Mouse (Mus musculus): ENCODE measurements around the gene Cdk5.
"Not testable (repeated sequence)": the region's sequence is repeated elsewhere in the genome, so short reads cannot be mapped to it uniquely, and the experiment has no call there.

The Cdk5 gene

GRCm38 (mm10) chr5:24396254-24396653, 27.1 kb downstream of the Cdk5 start:
- DNase-seq = not testable (repeated sequence)

GRCm38 (mm10) chr5:24394165-24394894, 29.0 kb downstream of the Cdk5 start:
- DNase-seq = peak; percentile 95 to 96

- DNase-seq = peak; percentile 93 to 95
Measured at GRCm38 (mm10) chr5:24393392-24393997, 29.8 kb downstream of the Cdk5 start, which contains the start of gene Abcb8. Gene Abcb8, plus strand, starts transcription at chr5:24393663.

GRCm38 (mm10) chr5:24392724-24393123, 30.6 kb downstream of the Cdk5 start:
- no peak for DNase-seq

- DNase-seq = no peak
Measured at GRCm38 (mm10) chr5:24391864-24392263, 31.5 kb downstream of the Cdk5 start, which contains the start of gene Atg9b. Gene Atg9b, minus strand, starts transcription at chr5:24392143.

- no peak for DNase-seq
Measured at GRCm38 (mm10) chr5:24389658-24390020, 33.7 kb downstream of the Cdk5 start.

- DNase-seq = no peak
Measured at GRCm38 (mm10) chr5:24389011-24389657, 34.2 kb downstream of the Cdk5 start.

GRCm38 (mm10) chr5:24388246-24388915, 34.9 kb downstream of the Cdk5 start:
- DNase-seq = no peak

GRCm38 (mm10) chr5:24387264-24388241, 35.8 kb downstream of the Cdk5 start:
- peak; percentile 63 to 68 for DNase-seq

- no peak for DNase-seq
Measured at GRCm38 (mm10) chr5:24385887-24386550, 37.3 kb downstream of the Cdk5 start.

GRCm38 (mm10) chr5:24385374-24385773, 38.0 kb downstream of the Cdk5 start:
- DNase-seq = no peak

GRCm38 (mm10) chr5:24384407-24384806, 38.9 kb downstream of the Cdk5 start:
- DNase-seq = no peak

- DNase-seq = peak; percentile 98
Measured at GRCm38 (mm10) chr5:24383026-24383859, 40.1 kb downstream of the Cdk5 start.

- no peak for DNase-seq
Measured at GRCm38 (mm10) chr5:24381988-24382387, 41.3 kb downstream of the Cdk5 start.

GRCm38 (mm10) chr5:24381486-24381885, 41.8 kb downstream of the Cdk5 start:
- DNase-seq = no peak

GRCm38 (mm10) chr5:24380499-24380898, 42.8 kb downstream of the Cdk5 start:
- no peak for DNase-seq

- DNase-seq = peak; percentile 55 to 69
Measured at GRCm38 (mm10) chr5:24379501-24379900, 43.8 kb downstream of the Cdk5 start.

GRCm38 (mm10) chr5:24378700-24379099, 44.6 kb downstream of the Cdk5 start:
- no peak for DNase-seq

- DNase-seq = no peak
Measured at GRCm38 (mm10) chr5:24374666-24375328, 48.5 kb downstream of the Cdk5 start.

GRCm38 (mm10) chr5:24374216-24374615, 49.1 kb downstream of the Cdk5 start:
- no peak for DNase-seq
